Mouse (Mus musculus) brain, embryonic 18.5 days (tissue): ENCODE measurements around the gene Amz1.

ENCODE experiments used
- DNase-seq: peaks from one replicate; pipeline ENCODE4 v3.0.0-alpha.2; 2012; ENCODE audit warnings: low read depth, low spot score

The Amz1 gene

DNA sequence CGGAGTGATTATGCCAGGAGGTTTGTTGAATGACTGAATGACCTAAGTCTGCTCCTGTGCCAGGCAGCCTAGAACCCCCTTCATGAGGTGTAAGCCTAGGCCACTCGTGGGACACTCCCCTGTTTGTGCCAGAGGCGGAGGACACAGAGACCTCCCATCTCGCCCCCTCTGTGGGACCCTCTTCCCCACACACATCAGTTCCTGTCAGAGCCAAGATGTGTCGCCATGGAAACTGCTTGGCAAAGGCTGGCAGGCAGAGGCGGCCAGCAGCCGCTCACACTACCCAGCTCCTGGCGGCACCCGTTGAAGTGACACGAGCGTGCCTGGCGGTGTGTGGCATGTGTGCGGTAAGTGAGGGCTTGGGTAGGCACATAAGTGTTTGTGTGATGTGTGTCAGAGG lies at the start of gene Amz1:
Amz1 (plus strand) TSS at position 306 of the 400 bp plus-strand sequence.
- peak; percentile 66 for DNase-seq

DNA sequence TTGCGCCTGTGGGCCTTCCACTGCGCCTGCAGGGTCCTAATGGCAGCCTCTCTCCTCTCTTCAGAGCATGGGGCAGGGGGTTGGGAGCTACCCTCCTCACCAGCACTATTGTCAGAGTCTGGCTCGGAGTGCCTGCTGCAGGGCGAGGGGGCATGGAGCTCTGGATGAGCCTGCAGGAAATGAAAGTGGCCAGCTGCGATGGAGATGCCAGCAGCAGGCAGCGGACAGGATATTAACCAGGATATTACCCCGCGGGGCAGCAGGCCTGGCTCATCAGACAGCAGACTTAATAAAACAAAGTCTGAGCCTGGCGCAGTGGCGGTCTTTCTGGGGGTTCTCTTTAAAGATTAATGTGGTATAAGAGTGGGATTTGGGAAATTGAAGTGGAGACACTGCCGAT lies 48.8 kb upstream of the Amz1 start:
- no peak for DNase-seq

- DNase-seq, result no peak
Measured at GRCm38 (mm10) chr5:140675640-140676039, 48.3 kb upstream of the Amz1 start.

DNA sequence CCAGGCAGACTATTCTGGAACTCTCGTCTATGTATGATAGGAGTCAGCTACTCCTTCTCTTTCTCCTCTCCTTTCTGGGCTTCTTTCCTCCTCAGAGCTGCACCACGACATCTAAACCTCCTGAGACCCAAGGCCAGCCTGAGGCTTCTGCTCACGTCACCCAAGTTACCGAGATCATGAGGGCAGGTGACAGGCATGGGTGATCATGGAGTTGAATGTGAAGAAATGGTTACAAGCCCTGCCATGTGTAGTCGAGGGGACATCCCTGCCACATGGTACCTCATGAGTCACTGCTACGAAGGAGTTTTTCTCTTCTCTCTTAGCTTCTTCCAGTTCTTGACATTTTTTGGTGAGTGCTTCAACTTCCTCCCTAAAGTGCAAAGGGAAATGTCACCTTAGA lies 46.8 kb upstream of the Amz1 start:
- DNase-seq, result no peak

- DNase-seq, result no peak
Measured at GRCm38 (mm10) chr5:140680051-140680450, 43.9 kb upstream of the Amz1 start.

DNA sequence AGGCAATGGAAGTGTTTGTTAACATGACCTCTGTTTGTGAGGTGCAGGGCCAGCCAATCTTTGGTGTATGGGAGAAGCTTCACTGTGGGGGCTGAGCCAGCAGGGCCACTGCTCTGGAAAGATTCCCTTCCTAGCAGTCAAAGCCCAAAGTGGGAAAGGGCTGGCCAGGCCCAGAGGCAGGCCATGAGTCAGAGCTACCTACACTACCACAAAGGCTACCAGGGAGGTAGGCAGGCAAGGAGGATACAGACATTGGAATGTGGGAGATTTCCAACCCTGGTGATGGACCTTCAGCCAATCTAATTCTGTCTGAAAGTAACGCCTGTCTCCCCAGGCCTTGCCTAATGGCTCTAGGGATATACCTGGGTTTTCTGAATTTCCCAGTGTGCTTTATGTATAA lies 43.0 kb upstream of the Amz1 start:
- no peak for DNase-seq

DNA sequence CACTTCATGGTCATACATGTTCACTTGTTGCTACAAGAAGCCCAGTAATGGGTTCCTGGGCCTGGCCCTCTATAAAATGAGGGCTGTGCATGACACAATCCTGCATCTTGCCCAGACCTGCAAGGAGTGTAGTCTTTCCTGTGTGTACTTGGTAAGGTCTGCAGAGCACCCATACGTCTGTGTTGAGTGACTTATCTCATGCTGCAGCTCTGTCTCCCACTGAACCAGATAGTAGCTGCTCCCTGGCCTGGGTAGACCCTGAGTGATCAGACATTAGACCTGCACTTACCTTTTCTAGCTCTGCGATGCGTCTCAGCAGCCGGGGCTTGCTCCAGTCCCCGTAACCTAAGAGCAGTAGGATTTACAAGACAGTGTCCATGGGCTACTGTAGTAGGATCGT lies 41.8 kb upstream of the Amz1 start:
- DNase-seq, result no peak

- no peak for DNase-seq
Measured at GRCm38 (mm10) chr5:140684343-140685148, 39.4 kb upstream of the Amz1 start.

DNA sequence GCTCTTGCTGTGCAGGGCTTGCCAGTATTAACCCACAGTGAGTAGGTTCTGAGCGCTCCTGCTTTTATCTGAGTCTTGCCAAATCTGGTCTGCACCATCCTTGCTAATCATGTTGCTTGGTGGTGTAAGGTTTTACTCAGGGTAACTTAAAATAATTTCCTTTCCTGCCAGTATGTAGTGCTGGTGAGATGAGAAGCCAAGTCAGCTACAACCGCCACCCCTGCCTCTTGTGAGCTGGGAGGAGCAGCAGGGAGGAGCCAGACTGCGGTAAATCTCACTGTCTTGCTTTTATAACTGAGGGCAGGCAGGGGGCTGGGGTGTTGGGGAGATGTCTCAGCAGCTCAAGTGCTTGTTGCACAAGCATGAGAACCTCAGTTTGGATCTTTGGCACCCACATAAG lies 35.5 kb upstream of the Amz1 start:
- no peak for DNase-seq

DNA sequence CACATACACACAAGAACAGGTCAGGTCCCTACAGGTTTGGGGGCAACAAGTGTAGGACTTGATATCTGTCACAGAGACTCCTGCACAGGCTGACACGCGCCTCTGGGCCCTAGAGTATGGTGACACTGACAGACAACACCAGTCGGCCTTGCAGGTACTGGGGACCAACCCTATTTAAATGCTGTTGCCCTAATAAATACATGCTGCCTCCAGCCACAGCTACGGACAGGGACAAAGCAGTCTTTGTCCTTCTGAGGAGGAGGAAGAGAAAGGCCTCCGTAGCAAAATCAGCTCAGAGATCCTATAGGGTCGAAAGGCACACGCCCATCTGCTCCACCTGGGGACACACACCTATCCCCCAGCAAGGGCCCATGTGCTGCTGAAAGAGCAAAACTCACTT lies 27.9 kb upstream of the Amz1 start:
- no peak for DNase-seq

DNA sequence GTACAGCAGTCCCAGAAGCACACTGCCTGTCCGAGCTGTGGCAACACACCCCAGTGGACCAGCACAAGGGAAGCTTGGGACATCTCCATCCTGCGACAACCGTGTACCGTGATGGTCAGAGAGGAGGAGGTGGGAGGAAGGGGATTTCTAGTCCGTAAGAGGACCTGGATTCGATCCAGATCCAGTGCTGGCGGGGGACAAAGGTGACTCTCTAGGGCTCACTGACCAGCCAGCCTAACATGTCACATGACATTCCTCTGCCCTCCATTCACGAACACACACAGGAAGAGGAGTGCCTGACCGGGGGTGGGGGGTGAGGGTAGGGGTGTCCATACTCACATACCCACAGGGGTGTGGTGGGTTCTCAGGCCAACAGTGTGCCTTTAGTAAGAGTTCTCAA lies 24.2 kb upstream of the Amz1 start:
- no peak for DNase-seq

DNA sequence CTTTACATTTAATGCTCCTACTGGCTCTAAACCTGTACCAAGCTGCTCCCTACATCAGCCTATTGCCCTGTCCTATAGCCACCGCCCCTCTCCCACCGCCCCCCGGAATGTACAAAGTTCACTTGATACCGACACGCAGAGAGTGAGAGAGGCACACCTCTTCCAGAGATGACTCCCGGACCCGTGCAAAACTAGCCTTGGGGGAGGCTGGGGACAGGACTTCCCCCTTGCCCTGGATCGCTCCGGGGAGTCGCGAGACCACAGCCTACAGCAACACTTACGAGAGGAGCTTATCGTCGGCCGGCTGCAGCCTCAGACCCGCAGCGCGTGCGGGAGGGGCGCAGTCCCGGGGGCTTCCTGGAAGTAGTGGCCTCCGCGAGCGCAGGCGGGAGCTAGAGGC lies 22.3 kb upstream of the Amz1 start:
- DNase-seq, result no peak

DNA sequence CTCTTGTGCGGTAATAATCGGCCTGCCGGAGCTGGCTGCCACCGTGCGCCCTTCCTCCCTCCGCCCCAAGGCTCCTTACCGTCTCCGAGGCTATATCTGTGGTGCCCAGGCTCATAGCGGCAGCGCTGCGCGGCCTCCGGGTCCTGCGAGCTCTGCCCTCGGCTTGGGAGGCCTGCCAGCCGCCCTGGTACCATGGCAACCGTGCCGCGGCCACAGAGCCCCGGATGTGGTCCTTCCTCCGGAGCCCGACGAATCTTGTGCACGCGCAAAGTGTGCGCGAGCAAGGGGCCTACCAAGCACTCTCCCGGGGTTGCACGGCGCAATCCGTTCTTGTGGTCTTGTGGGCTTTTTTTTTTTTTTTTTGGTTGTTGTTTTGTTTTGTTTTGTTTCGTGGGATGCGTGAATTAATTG lies 21.8 kb upstream of the Amz1 start, which contains the start of gene Iqce:
Iqce (minus strand) TSS at position 276 of the 411 bp plus-strand sequence.
- DNase-seq, result peak; percentile 82

DNA sequence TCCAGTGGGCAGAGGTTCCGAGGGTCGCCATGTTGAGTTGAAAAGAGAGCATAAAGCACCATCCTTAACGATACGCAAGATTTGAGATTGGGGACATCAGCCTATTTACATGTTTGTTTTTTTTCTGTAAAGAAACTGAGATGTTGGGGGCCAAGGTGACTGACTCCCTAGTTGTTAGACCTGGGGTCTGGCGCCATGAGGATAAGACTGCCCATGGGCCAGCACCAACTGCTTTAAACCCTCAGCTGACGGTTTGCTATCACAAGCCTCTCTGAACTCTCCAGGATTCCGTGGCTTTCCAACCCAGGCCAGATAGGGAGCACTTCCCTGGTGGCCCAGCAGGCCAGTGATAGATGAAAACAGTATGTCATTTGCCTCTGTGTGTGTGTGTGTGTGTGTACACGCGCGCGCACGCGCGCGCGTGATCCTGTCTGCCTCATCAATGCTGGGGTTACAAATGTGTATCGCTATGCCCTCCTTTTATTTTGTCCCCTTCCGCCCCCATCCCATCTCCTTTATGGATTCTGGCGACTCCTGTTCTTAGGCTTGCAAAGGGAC lies 21.2 kb upstream of the Amz1 start:
- no peak for DNase-seq

- no peak for DNase-seq
Measured at GRCm38 (mm10) chr5:140703480-140704377, 20.2 kb upstream of the Amz1 start.

DNA sequence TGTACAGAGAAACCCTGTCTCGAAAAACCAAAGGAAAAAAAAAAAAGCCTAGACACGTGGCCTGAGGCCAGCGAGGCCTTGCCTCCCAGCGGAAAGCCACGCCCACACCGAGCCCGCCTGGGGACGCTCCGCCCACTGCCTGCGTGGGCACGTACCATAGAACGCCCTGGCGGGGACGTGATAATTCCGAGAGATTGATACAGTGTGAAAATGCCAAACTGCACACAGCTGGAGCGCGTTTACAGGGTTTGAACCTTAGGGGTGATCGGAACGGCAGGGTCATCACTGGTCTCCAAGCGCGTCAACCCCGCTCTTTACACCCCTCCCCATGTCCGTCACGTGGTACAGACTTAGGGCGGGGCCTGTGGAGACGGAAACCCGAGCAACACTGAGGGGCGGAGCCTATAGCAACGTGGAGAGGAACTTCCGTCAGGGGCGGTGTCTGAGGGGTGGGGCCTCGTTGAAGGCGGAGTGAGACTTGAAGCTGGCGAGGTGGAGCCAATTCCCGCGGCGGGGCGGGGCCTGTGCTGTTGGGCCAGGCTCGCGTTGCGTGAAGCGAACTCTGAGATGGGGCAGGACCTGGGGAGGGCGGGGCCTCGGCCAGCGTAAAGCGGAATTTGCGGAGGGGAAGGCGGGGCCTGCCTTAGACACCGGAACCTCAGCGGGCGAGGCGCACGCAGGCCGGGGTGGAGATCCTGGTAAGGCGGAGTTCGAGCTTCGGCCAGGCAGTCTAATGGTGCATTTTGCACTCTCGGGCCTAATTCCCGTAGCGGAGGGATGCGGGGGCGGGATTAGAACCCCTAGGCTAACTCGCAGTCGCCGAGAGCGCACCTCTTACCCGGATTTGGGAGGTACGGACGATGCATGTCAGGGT lies 19.3 kb upstream of the Amz1 start, which contains the start of gene Brat1:
Brat1 (plus strand) TSS at position 634 of the 874 bp plus-strand sequence.
- peak; percentile 99 for DNase-seq

GRCm38 (mm10) chr5:140705501-140706171 lies 18.3 kb upstream of the Amz1 start:
- DNase-seq, result no peak

- DNase-seq, result no peak
Measured at GRCm38 (mm10) chr5:140710315-140710714, 13.6 kb upstream of the Amz1 start.

DNA sequence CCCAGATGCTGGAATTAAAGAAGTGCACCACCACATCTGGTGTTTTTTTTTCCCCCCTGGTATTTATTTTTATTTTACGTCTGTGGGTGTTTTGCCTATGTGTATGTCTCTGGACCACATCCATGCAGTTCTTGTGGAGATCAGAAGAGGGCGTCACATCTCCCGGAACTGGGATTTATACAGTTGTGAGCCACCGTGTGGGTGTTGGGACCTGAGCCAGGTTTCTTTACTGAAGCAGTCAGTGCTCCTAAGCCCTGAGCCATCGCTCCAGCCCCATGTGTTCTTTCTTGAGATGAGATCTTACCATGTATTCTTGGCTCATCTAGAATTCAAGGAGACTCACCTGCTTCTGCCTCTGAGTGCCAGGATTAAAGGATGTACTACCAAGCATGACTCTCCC lies 12.9 kb upstream of the Amz1 start:
- DNase-seq, result no peak

DNA sequence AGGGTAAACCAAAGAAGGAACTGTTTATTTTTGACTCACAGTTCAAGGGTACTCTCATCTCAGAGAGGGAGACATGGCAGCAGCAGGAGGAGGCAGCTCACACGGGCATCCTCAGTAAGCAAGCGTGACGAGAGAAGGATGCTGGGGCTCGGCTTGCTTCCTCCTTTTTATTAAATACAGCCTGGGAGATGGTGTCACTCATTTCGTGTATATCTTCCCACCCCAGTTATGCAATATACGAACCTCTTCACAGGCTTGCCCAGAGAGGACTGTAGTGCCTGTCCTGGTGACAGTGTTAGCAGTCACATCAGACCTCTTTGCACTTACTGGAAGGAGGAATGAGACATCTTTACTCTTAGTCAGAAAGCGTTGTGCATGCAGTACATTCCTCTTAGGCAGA lies 3.2 kb upstream of the Amz1 start:
- DNase-seq, result no peak

DNA sequence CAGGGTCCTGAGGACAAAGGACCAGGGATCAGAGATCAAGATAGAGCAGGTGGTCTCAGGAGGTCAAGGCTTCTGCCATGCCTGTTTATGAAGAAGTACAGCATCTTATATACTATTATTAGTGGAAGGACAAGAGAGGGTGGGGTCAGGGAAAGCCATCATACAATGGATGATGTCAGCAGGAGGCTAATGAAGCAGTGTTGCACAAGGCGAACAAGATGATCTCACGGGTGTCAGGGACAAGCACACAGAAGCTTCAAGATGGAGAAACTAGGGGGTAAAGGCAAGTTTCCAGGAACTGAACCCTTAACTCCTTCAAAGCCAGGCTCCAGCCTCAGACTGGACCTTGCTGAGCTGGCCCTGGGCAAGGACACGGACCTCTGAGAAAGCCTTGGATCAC lies 1.8 kb upstream of the Amz1 start:
- no peak for DNase-seq
